In genomic region chr13:3746524-3746923, GRCm38 (mm10) we compare ENCODE assay signal across 12 mouse cellular contexts. TPM values are rescaled to one million over a fixed set of nuclear protein-coding genes. Genes with fewer than 3 reads are reported as not detected.
DNase-seq lines count a peak whose midpoint lies in the region; ATAC-seq lines count a peak whose summit lies in the region.
"Had no signal": no experiment of that assay in that cellular context is flagged by ENCODE, and none has a peak within 500 bp of the region (broad histone marks: within the 10 kb centered on the region; RNA-seq: fewer than 3 reads in every experiment).

No protein-coding gene starts in this region.

- intact Hi-C loops in left cerebral cortex, postnatal 36 days (cut with DNase I): no loop called here

- H3K4me1 ChIP-seq in lung, embryonic 15.5 days: peaks cover 51% of the 10 kb centered on the region
- H3K4me1 ChIP-seq in embryonic facial prominence, embryonic 10.5 days: peaks cover 76% of the 10 kb centered on the region
- peaks cover 28% of the 10 kb centered on the region for H3K4me1 ChIP-seq in stomach, embryonic 15.5 days

- H3K4me2 ChIP-seq in lung, embryonic 15.5 days: no peak overlapping the region
- H3K4me2 ChIP-seq in stomach, embryonic 15.5 days: no peak overlapping the region
- H3K4me2 ChIP-seq: neural tube, embryonic 15.5 days had no signal

- peak overlapping the region; percentile 54 for H3K27ac ChIP-seq in lung, embryonic 15.5 days
- H3K27ac ChIP-seq in embryonic facial prominence, embryonic 10.5 days (replicated peaks): peak overlapping the region; percentile 83
- H3K27ac ChIP-seq in stomach, embryonic 15.5 days: peak overlapping the region; percentile 53
- H3K27ac ChIP-seq: neural tube, embryonic 15.5 days had no signal

- H3K27me3 ChIP-seq in lung, embryonic 15.5 days: no peaks in the 10 kb centered on the region
- no peaks in the 10 kb centered on the region for H3K27me3 ChIP-seq in embryonic facial prominence, embryonic 10.5 days (replicated peaks; ENCODE audit: low read depth, poor library complexity, severe bottlenecking)
- H3K27me3 ChIP-seq in stomach, embryonic 15.5 days (replicated peaks): no peaks in the 10 kb centered on the region
- H3K27me3 ChIP-seq: neural tube, embryonic 15.5 days had no signal

- no peak for ATAC-seq in lung, embryonic 15.5 days (ENCODE audit: borderline replicate concordance, extremely low read depth, low FRiP score, low TSS enrichment)
- ATAC-seq in stomach, embryonic 15.5 days (ENCODE audit: insufficient read depth, low FRiP score, low read depth): no peak

- no peak for DNase-seq in lung, adult 18-20 months
- DNase-seq in embryonic facial prominence, embryonic 10.5 days (ENCODE audit: low spot score): peak; percentile 77
- peak; percentile 80 for DNase-seq in large intestine, adult 2 months (ENCODE audit: low read depth, low spot score)
- DNase-seq in frontal cortex, postnatal 25 days (ENCODE audit: low spot score in 2 of 2): no peak
- no peak for DNase-seq in left cerebral cortex, postnatal 36 days (ENCODE audit: low spot score in 2 of 2)

- no peaks in the 10 kb centered on the region for H3K36me3 ChIP-seq in lung, embryonic 15.5 days
- no peaks in the 10 kb centered on the region for H3K36me3 ChIP-seq in embryonic facial prominence, embryonic 10.5 days (replicated peaks)
- H3K36me3 ChIP-seq in stomach, embryonic 15.5 days: no peaks in the 10 kb centered on the region
- H3K36me3 ChIP-seq: neural tube, embryonic 15.5 days had no signal

- H3K9ac ChIP-seq in lung, embryonic 15.5 days: no peak overlapping the region
- no peak overlapping the region for H3K9ac ChIP-seq in stomach, embryonic 15.5 days
- H3K9ac ChIP-seq: neural tube, embryonic 15.5 days had no signal

- H3K4me3 ChIP-seq in lung, embryonic 15.5 days: no peak overlapping the region
- H3K4me3 ChIP-seq in embryonic facial prominence, embryonic 10.5 days: no peak overlapping the region
- H3K4me3 ChIP-seq in stomach, embryonic 15.5 days (replicated peaks): no peak overlapping the region
- H3K4me3 ChIP-seq: neural tube, embryonic 15.5 days had no signal

- no peaks in the 10 kb centered on the region for H3K9me3 ChIP-seq in lung, embryonic 15.5 days
- H3K9me3 ChIP-seq in embryonic facial prominence, embryonic 10.5 days: no peaks in the 10 kb centered on the region
- H3K9me3 ChIP-seq in stomach, embryonic 15.5 days: no peaks in the 10 kb centered on the region
- H3K9me3 ChIP-seq: neural tube, embryonic 15.5 days had no signal

- WGBS in lung, embryonic 15.5 days: 73% methylated on average over 10 of the region's 10 CpGs
- 28% methylated on average over 10 of the region's 10 CpGs for WGBS in embryonic facial prominence, embryonic 10.5 days
- WGBS in large intestine, adult 2 months: 30% methylated on average over 10 of the region's 10 CpGs
- WGBS in stomach, embryonic 15.5 days: 48% methylated on average over 10 of the region's 10 CpGs

RNA-seq across cellular contexts. Expression of gene Calml3, which starts 57.6 kb away (rescaled TPM):
- polyA plus RNA-seq in lung, embryonic 15.5 days (2015; fragmentation: Nextera tagmentation; extraction: Ambion mirVana): 0.10 TPM in 1 of 2 replicates, not detected in the other
- polyA plus RNA-seq in embryonic facial prominence, embryonic 10.5 days (2016; fragmentation: Nextera tagmentation; extraction: Ambion mirVana): not detected in 2 replicates
- polyA plus RNA-seq in large intestine, adult 2 months (2012; rRNA removed): not detected in 2 replicates
- 3.8 and 10.9 TPM in 2 replicates for polyA plus RNA-seq in stomach, embryonic 15.5 days (2015; fragmentation: Nextera tagmentation; extraction: Ambion mirVana)
- total RNA-seq in left cerebral cortex, postnatal 36 days (2021): not detected
- total RNA-seq: layer of hippocampus, adult 18-20 months; liver, adult 2 months; megakaryocyte progenitor cell, adult 5-6 weeks had no signal
- polyA plus RNA-seq: heart, embryonic 14.5 days; liver, adult 2 months; neural tube, embryonic 15.5 days had no signal

Comparison
In these comparisons a context has a peak if more than half of its experiments do, and no peak if none do; other contexts are left out.
1. DNase-seq: peak in embryonic facial prominence, embryonic 10.5 days (single experiment) and large intestine, adult 2 months (single experiment); none in lung, adult 18-20 months (0 of 2), frontal cortex, postnatal 25 days (0 of 2) and left cerebral cortex, postnatal 36 days (0 of 2).
2. Peak in every context shown above with its lines, with median percentiles within 50 percentile points of each other: H3K27ac ChIP-seq.